Mouse (Mus musculus) testis, adult 2 months (tissue): ENCODE data around the gene Per2.

Experiments used
- CTCF ChIP-seq: fragments of 200-500 bp; IDR thresholded peaks from 2 replicates; pipeline ENCODE4 v1.5.1; 2012; ENCODE audit warnings: low read depth, mild to moderate bottlenecking, inconsistent platforms, low read length, moderate library complexity; ENCODE audit not compliant: control insufficient read depth, insufficient read depth, insufficient replicate concordance
- POLR2A ChIP-seq: fragments of 200-500 bp; IDR thresholded peaks from 2 replicates; pipeline ENCODE4 v1.6.1; 2012; ENCODE audit warnings: low read depth, mild to moderate bottlenecking, inconsistent platforms, low read length, moderate library complexity; ENCODE audit not compliant: control insufficient read depth

DNA sequence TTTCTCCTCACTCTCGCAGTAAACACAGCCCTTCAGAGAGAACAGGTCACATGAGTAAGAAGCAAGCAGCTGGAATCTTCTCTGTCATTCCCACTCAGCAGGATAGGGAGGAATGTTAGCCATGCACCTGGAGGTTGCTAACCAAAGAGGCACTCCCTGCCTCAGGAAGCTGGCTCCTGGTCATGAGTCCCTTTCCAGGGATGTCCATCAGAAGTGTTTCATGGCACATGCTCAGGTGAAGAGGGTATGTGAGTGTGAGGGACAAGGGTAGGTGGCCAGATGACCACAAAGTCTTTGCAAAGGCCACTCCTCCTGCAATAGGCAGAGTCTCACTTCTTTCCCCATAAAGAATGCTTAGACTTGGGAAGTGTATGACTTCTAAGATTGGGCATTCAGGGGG is 41.1 kb downstream of the Per2 start:
- TF ChIP-seq POLR2A (no peak), CTCF (no peak)
